Mouse (Mus musculus): ENCODE data around the gene Akap11.

Gene Akap11

DNA sequence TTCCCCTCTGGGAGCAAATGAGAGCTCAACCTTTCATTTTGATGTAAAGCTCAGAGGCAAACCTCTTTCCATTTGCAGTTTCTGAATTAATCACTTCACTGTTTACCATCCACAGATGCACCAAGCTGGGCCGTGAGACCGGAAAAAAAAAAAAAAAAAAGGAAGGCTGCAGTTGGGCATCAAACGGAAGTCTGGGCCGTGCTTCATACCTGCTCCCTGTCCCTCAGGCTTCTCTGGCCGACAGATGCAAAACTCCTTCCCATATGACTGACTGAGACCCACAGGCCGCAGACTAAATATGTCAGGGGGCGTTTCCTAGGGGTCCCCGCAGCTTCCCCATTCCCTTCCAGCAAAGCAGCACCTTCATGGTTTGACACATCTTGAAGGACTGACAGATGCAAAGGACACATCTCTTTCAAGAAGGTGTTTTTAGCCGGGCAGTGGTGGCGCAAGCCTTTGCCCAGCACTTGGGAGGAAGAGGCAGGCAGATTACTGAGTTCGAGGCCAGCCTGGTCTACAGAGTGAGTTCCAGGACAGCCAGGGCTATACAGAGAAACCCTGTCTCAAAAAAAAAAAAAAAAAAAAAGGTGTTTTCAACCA, 87.7 kb downstream of the Akap11 start:
- intact Hi-C loops (cut with DNase I) = no loop called here

- intact Hi-C loops (cut with DNase I) = no loop called here
Measured at GRCm38 (mm10) chr14:78448017-78448416, 88.6 kb downstream of the Akap11 start.

DNA sequence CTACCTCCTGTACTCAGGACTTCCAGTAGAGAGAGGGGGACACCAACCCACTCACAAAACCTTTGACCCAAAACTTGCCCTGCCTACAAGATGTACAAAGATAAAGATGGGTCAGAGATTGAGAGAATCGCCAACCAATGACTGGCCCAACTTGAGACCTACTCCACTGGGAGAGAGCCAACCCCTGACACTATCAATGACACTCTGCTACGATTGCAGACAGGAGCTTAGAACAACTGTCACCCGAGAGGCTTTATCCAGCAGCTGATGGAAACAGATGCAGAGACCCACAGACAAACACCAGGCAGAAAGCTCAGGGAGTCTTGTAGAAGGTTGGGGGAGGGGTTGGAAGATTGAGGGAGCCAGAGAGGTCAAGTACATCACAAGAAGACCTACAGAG, 89.1 kb downstream of the Akap11 start:
- intact Hi-C loops (cut with DNase I) = no loop called here
